Mouse (Mus musculus): ENCODE data around the gene Cacna1a. TPM values are rescaled to one million over a fixed set of nuclear protein-coding genes. Genes with fewer than 3 reads are reported as not detected.
A peak's percentile ranks its signal among the peaks of the same experiment; 100 is the strongest.

Gene Cacna1a
- polyA plus RNA-seq, 1 experiment from 2014 or later: 6.4 TPM

- no peak for DNase-seq (ENCODE audit: low spot score)
- no peaks in the 10 kb centered on the region for H3K27me3 ChIP-seq (ENCODE audit: low read depth, poor library complexity, severe bottlenecking)
- no peaks in the 10 kb centered on the region for H3K36me3 ChIP-seq
- WGBS: 78% methylated on average over 4 of the region's 4 CpGs
- H3K27ac ChIP-seq: no peak overlapping the region
- H3K9me3 ChIP-seq (replicated peaks): no peaks in the 10 kb centered on the region
- no peak overlapping the region for H3K4me3 ChIP-seq
- H3K4me1 ChIP-seq: no peaks in the 10 kb centered on the region
These were observed 145.1 kb downstream of the Cacna1a start for GRCm38 (mm10) chr8:84533341-84533740.

- no peak overlapping the region for H3K4me3 ChIP-seq
- no peaks in the 10 kb centered on the region for H3K9me3 ChIP-seq (replicated peaks)
- H3K4me1 ChIP-seq: no peaks in the 10 kb centered on the region
- no peaks in the 10 kb centered on the region for H3K27me3 ChIP-seq (ENCODE audit: low read depth, poor library complexity, severe bottlenecking)
- 81% methylated on average over 5 of the region's 5 CpGs for WGBS
- H3K36me3 ChIP-seq: no peaks in the 10 kb centered on the region
- no peak for DNase-seq (ENCODE audit: low spot score)
- H3K27ac ChIP-seq: no peak overlapping the region
These were observed 148.7 kb downstream of the Cacna1a start for GRCm38 (mm10) chr8:84536917-84537316.

- H3K4me1 ChIP-seq: no peaks in the 10 kb centered on the region; the same call in 1 of the 2 replicates
- 52% methylated on average over 6 of the region's 6 CpGs for WGBS
These were observed 151.1 kb downstream of the Cacna1a start for GRCm38 (mm10) chr8:84539376-84539775.

GRCm38 (mm10) chr8:84542481-84542880 is 154.2 kb downstream of the Cacna1a start:
- H3K4me1 ChIP-seq: peaks cover 16% of the 10 kb centered on the region
- no peaks in the 10 kb centered on the region for H3K9me3 ChIP-seq (replicated peaks)
- H3K36me3 ChIP-seq: no peaks in the 10 kb centered on the region
- WGBS: 83% methylated on average over 7 of the region's 7 CpGs
- H3K27ac ChIP-seq: no peak overlapping the region
- no peak for DNase-seq (ENCODE audit: low spot score)
- H3K4me3 ChIP-seq: no peak overlapping the region
- H3K27me3 ChIP-seq (ENCODE audit: low read depth, poor library complexity, severe bottlenecking): no peaks in the 10 kb centered on the region

More at GRCm38 (mm10) chr8:84539376-84539775, 151.1 kb downstream of the Cacna1a start:
- Histone ChIP-seq H3K9me3 (replicated peaks) (no peaks in the 10 kb centered on the region), H3K36me3 (no peaks in the 10 kb centered on the region), H3K27me3 (ENCODE audit: low read depth, poor library complexity, severe bottlenecking) (no peaks in the 10 kb centered on the region), H3K27ac (no peak overlapping the region), H3K4me3 (no peak overlapping the region)
- DNase-seq (ENCODE audit: low spot score): no peak

- H3K27ac ChIP-seq: 0 out of 2 replicates have a peak overlapping the region, but pooled peaks have one; percentile 50
- peaks cover 16% of the 10 kb centered on the region for H3K4me1 ChIP-seq
- H3K36me3 ChIP-seq: no peaks in the 10 kb centered on the region
- H3K9me3 ChIP-seq (replicated peaks): no peaks in the 10 kb centered on the region
- H3K4me3 ChIP-seq: no peak overlapping the region
- DNase-seq (ENCODE audit: low spot score): no peak
- H3K27me3 ChIP-seq (ENCODE audit: low read depth, poor library complexity, severe bottlenecking): no peaks in the 10 kb centered on the region
- WGBS: 72% methylated on average over 3 of the region's 3 CpGs
These were observed 157.3 kb downstream of the Cacna1a start for GRCm38 (mm10) chr8:84545522-84545921.

DNA sequence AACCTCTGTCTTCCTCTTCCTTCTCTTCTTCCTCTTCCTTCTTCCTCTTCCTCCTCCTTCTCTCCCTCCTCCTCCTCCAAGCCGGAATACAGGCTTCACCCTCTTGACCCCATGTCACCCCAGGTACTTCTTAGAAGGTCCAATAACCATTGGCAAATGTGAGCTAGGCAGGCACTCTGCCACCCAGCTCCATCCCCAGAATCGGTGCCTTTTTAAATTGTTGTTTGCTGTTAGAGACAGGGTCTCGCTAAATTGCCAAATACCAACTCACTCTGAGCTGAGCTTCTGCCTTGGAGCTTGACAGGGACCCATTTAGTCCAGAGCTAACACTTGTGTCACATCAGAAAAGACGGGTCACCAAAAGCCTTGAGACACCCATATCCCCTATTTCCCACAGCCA is 164.2 kb downstream of the Cacna1a start:
- 78% methylated on average over 4 of the region's 4 CpGs for WGBS
- no peaks in the 10 kb centered on the region for H3K36me3 ChIP-seq
- no peaks in the 10 kb centered on the region for H3K4me1 ChIP-seq
- peaks cover 42% of the 10 kb centered on the region for H3K27me3 ChIP-seq (ENCODE audit: low read depth, poor library complexity, severe bottlenecking)
- no peak overlapping the region for H3K4me3 ChIP-seq
- DNase-seq (ENCODE audit: low spot score): no peak
- no peak overlapping the region for H3K27ac ChIP-seq
- no peaks in the 10 kb centered on the region for H3K9me3 ChIP-seq (replicated peaks)

GRCm38 (mm10) chr8:84553106-84553505 is 164.9 kb downstream of the Cacna1a start:
- Histone ChIP-seq H3K4me3 (no peak overlapping the region), H3K27ac (no peak overlapping the region), H3K36me3 (no peaks in the 10 kb centered on the region), H3K4me1 (no peaks in the 10 kb centered on the region), H3K9me3 (replicated peaks) (no peaks in the 10 kb centered on the region), H3K27me3 (ENCODE audit: low read depth, poor library complexity, severe bottlenecking) (peaks cover 48% of the 10 kb centered on the region)
- DNase-seq (ENCODE audit: low spot score): no peak
- 86% methylated on average over 8 of the region's 8 CpGs for WGBS

DNA sequence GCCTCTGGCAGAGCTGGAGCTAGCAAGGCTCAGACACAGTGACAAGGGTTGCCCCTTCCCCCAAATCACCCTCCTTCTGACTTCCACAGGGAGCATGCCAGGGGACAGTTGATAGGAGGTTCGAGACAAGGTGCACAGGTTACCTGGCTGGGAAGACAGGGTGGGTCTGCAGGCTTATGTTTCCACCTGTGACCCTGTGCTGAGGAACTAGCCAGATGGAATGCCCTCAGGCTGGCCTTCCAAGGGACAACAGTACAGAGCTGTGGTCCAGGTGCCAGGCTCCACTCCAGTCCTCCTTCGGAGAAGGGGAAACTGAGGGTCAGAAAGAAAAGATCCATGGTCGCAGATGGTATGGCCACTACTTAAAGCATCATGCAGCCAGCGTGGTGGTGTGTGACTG is 165.4 kb downstream of the Cacna1a start:
- Histone ChIP-seq H3K4me3 (no peak overlapping the region), H3K27ac (no peak overlapping the region), H3K9me3 (replicated peaks) (no peaks in the 10 kb centered on the region), H3K4me1 (no peaks in the 10 kb centered on the region), H3K36me3 (no peaks in the 10 kb centered on the region), H3K27me3 (ENCODE audit: low read depth, poor library complexity, severe bottlenecking) (peaks cover 54% of the 10 kb centered on the region)
- no peak for DNase-seq (ENCODE audit: low spot score)
- WGBS: 84% methylated on average over 4 of the region's 4 CpGs

- DNase-seq (ENCODE audit: low spot score): peak; percentile 70
- Histone ChIP-seq H3K36me3 (no peaks in the 10 kb centered on the region), H3K27ac (no peak overlapping the region), H3K4me1 (peaks cover 7% of the 10 kb centered on the region), H3K27me3 (ENCODE audit: low read depth, poor library complexity, severe bottlenecking) (peaks cover 62% of the 10 kb centered on the region), H3K9me3 (replicated peaks) (no peaks in the 10 kb centered on the region), H3K4me3 (no peak overlapping the region)
- WGBS: 56% methylated on average over 14 of the region's 14 CpGs
These were observed 166.2 kb downstream of the Cacna1a start for GRCm38 (mm10) chr8:84554301-84555027.

GRCm38 (mm10) chr8:84555269-84555668 is 167.0 kb downstream of the Cacna1a start:
- Histone ChIP-seq H3K36me3 (no peaks in the 10 kb centered on the region), H3K27me3 (ENCODE audit: low read depth, poor library complexity, severe bottlenecking) (peaks cover 70% of the 10 kb centered on the region), H3K4me1 (peaks cover 9% of the 10 kb centered on the region), H3K4me3 (no peak overlapping the region), H3K27ac (no peak overlapping the region), H3K9me3 (replicated peaks) (no peaks in the 10 kb centered on the region)
- 78% methylated on average over 7 of the region's 7 CpGs for WGBS
- DNase-seq (ENCODE audit: low spot score): no peak

DNA sequence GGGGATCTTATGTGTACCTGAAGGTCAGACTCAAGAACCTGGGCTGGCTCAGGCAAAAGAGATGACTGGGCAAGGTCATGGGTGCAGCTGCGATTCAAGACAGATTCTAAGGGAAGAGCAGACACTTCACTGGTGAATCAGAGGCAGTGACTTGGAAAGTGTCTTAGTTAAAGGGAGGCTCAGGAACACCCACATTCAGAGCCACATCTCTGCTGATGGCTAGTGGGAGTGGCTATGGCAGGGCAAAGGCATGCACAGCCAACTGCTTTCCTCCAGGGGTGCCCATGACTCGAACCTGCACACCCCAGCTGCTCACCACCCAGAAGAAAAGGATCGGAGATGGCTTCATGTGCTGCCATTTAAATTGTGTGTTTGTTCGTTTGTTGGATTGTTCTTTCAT is 169.7 kb downstream of the Cacna1a start:
- WGBS: 79% methylated on average over 4 of the region's 4 CpGs
- Histone ChIP-seq H3K36me3 (no peaks in the 10 kb centered on the region), H3K4me3 (no peak overlapping the region), H3K27ac (no peak overlapping the region), H3K4me1 (peaks cover 9% of the 10 kb centered on the region), H3K9me3 (replicated peaks) (no peaks in the 10 kb centered on the region), H3K27me3 (ENCODE audit: low read depth, poor library complexity, severe bottlenecking) (peaks cover 94% of the 10 kb centered on the region)
- DNase-seq (ENCODE audit: low spot score): no peak

- no peaks in the 10 kb centered on the region for H3K9me3 ChIP-seq (replicated peaks)
- DNase-seq (ENCODE audit: low spot score): peak; percentile 37
- H3K27me3 ChIP-seq (ENCODE audit: low read depth, poor library complexity, severe bottlenecking): peaks cover 86% of the 10 kb centered on the region
- H3K36me3 ChIP-seq: no peaks in the 10 kb centered on the region
- H3K4me3 ChIP-seq: peak overlapping the region; percentile 54
- peak overlapping the region; percentile 33 for H3K27ac ChIP-seq
- H3K4me1 ChIP-seq: peaks cover 9% of the 10 kb centered on the region
- under 1% methylated on average over 84 of the region's 84 CpGs for WGBS
These were observed 170.9 kb downstream of the Cacna1a start for GRCm38 (mm10) chr8:84559121-84559604.

- Histone ChIP-seq H3K36me3 (no peaks in the 10 kb centered on the region), H3K9me3 (replicated peaks) (no peaks in the 10 kb centered on the region), H3K27ac (no peak overlapping the region), H3K4me1 (peaks cover 9% of the 10 kb centered on the region), H3K4me3 (no peak overlapping the region), H3K27me3 (ENCODE audit: low read depth, poor library complexity, severe bottlenecking) (peaks cover 69% of the 10 kb centered on the region)
- no peak for DNase-seq (ENCODE audit: low spot score)
- 84% methylated on average over 4 of the region's 4 CpGs for whole genome bisulfite sequencing
These were observed 173.5 kb downstream of the Cacna1a start for GRCm38 (mm10) chr8:84561698-84562097.
